22 mouse cellular contexts compared by ENCODE assay signal in the genomic region with DNA sequence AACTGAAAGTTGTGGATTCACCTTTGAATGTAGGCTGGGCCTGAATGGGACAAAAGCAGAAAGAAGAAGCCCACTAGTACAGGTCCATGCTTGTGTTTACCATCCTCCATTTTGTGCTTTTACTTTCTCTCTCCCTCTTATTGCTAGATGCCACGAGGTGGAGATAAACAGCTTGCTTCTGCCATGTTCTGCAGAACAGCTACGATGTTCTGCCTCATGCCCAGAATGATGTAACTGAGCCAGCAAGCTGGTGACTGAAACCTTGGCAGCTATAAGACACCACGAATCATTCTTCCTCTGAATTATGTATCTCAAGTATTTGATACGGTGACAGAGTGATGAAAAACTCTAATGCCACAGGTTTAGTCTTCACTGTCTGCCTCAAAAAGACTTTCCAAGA.
"Had no signal": no experiment of that assay in that cellular context is flagged by ENCODE, and none has a peak within 500 bp of the region (broad histone marks: within the 10 kb centered on the region; RNA-seq: fewer than 3 reads in every experiment).

No protein-coding gene starts in this region.

- H3K9ac ChIP-seq: limb, embryonic 12.5 days; limb, embryonic 15.5 days; liver, embryonic 14.5 days; liver, postnatal 0 days; lung, embryonic 14.5 days; midbrain, embryonic 13.5 days; neural tube, embryonic 13.5 days; stomach, embryonic 15.5 days had no signal

- H3K4me2 ChIP-seq: limb, embryonic 12.5 days; limb, embryonic 15.5 days; liver, embryonic 11.5 days; lung, embryonic 14.5 days; midbrain, embryonic 13.5 days; neural tube, embryonic 13.5 days; stomach, embryonic 15.5 days had no signal

- DNase-seq: kidney, adult 9 months; kidney, postnatal 14 days; kidney, postnatal 4 days; left cerebral cortex, postnatal 4 days; liver, postnatal 0 days; lung, embryonic 14.5 days; retina, postnatal 1 day; right cerebral cortex, postnatal 25 days; spleen, adult 18-20 months; thymus, postnatal 25 days had no signal

- H3K4me1 ChIP-seq: limb, embryonic 12.5 days; limb, embryonic 15.5 days; midbrain, embryonic 10.5 days; midbrain, embryonic 13.5 days; neural tube, embryonic 13.5 days; stomach, embryonic 15.5 days had no signal

- H3K27ac ChIP-seq: limb, embryonic 12.5 days; limb, embryonic 15.5 days; liver, embryonic 14.5 days; midbrain, embryonic 10.5 days; midbrain, embryonic 13.5 days; neural tube, embryonic 13.5 days; stomach, embryonic 15.5 days had no signal

- H3K27me3 ChIP-seq: limb, embryonic 12.5 days; limb, embryonic 15.5 days; megakaryocyte, embryonic 14.5 days; midbrain, embryonic 13.5 days; neural tube, embryonic 13.5 days; stomach, embryonic 15.5 days had no signal

- H3K4me3 ChIP-seq: limb, embryonic 12.5 days; limb, embryonic 15.5 days; megakaryocyte, embryonic 14.5 days; midbrain, embryonic 10.5 days; midbrain, embryonic 13.5 days; myocyte; neural tube, embryonic 13.5 days; stomach, embryonic 15.5 days had no signal

- H3K9me3 ChIP-seq: limb, embryonic 12.5 days; limb, embryonic 15.5 days; megakaryocyte, embryonic 14.5 days; midbrain, embryonic 10.5 days; midbrain, embryonic 13.5 days; neural tube, embryonic 13.5 days; stomach, embryonic 15.5 days had no signal

- ATAC-seq: liver, postnatal 0 days; lung, postnatal 0 days; midbrain, embryonic 13.5 days; midbrain, embryonic 16.5 days had no signal

- H3K36me3 ChIP-seq: limb, embryonic 12.5 days; limb, embryonic 15.5 days; midbrain, embryonic 10.5 days; midbrain, embryonic 13.5 days; neural tube, embryonic 13.5 days; stomach, embryonic 15.5 days had no signal
